Mouse (Mus musculus): ENCODE data around the gene Cd160. TPM values are rescaled to one million over a fixed set of nuclear protein-coding genes. Genes with fewer than 3 reads are reported as not detected.

Cd160 gene
- polyA plus RNA-seq, 1 experiment, result not detected

- TF ChIP-seq CTCF (IDR thresholded peaks at IDR 0.05; ENCODE audit: control insufficient read depth, insufficient read depth, insufficient replicate concordance, low read depth, low read length) (no peak), POLR2A (IDR thresholded peaks at IDR 0.05; ENCODE audit: control insufficient read depth, low read depth, low read length) (no peak)
- H3K4me3 ChIP-seq (ENCODE audit: control insufficient read depth, low read depth, low read length), result peak overlapping the region; percentile 79
- H3K27ac ChIP-seq (ENCODE audit: control insufficient read depth, insufficient read depth, low read depth, low read length), result no peak overlapping the region
- no peaks in the 10 kb centered on the region for H3K36me3 ChIP-seq (ENCODE audit: control insufficient read depth, insufficient read depth, low read length)
- no peaks in the 10 kb centered on the region for H3K27me3 ChIP-seq (ENCODE audit: control insufficient read depth, insufficient read depth, low read length)
- peaks cover 3% of the 10 kb centered on the region; the same call in 1 of the 2 replicates for H3K4me1 ChIP-seq (ENCODE audit: control insufficient read depth, insufficient read depth, low read length)
Measured at GRCm38 (mm10) chr3:96829856-96830255, 705 bp upstream of the Cd160 start.

- H3K27me3 ChIP-seq (ENCODE audit: control insufficient read depth, insufficient read depth, low read length), result no peaks in the 10 kb centered on the region
- no peak for TF ChIP-seq POLR2A (IDR thresholded peaks at IDR 0.05; ENCODE audit: control insufficient read depth, low read depth, low read length)
- no peak for TF ChIP-seq CTCF (IDR thresholded peaks at IDR 0.05; ENCODE audit: control insufficient read depth, insufficient read depth, insufficient replicate concordance, low read depth, low read length)
- H3K36me3 ChIP-seq (ENCODE audit: control insufficient read depth, insufficient read depth, low read length), result no peaks in the 10 kb centered on the region
- peak overlapping the region; percentile 2; the same call in 1 of the 2 replicates for H3K4me3 ChIP-seq (ENCODE audit: control insufficient read depth, low read depth, low read length)
- H3K4me1 ChIP-seq (ENCODE audit: control insufficient read depth, insufficient read depth, low read length), result peaks cover 3% of the 10 kb centered on the region; the same call in 1 of the 2 replicates
- H3K27ac ChIP-seq (ENCODE audit: control insufficient read depth, insufficient read depth, low read depth, low read length), result no peak overlapping the region
Measured at GRCm38 (mm10) chr3:96828308-96828864, 765 bp downstream of the Cd160 start.

- no peak overlapping the region for H3K4me3 ChIP-seq (ENCODE audit: control insufficient read depth, low read depth, low read length)
- no peaks in the 10 kb centered on the region for H3K36me3 ChIP-seq (ENCODE audit: control insufficient read depth, insufficient read depth, low read length)
- TF ChIP-seq POLR2A (IDR thresholded peaks at IDR 0.05; ENCODE audit: control insufficient read depth, low read depth, low read length) (no peak), CTCF (IDR thresholded peaks at IDR 0.05; ENCODE audit: control insufficient read depth, insufficient read depth, insufficient replicate concordance, low read depth, low read length) (no peak)
- no peaks in the 10 kb centered on the region for H3K27me3 ChIP-seq (ENCODE audit: control insufficient read depth, insufficient read depth, low read length)
- H3K27ac ChIP-seq (ENCODE audit: control insufficient read depth, insufficient read depth, low read depth, low read length), result no peak overlapping the region
- peaks cover 3% of the 10 kb centered on the region; the same call in 1 of the 2 replicates for H3K4me1 ChIP-seq (ENCODE audit: control insufficient read depth, insufficient read depth, low read length)
Measured at GRCm38 (mm10) chr3:96825261-96825660, 3.9 kb downstream of the Cd160 start.

- Histone ChIP-seq H3K27me3 (ENCODE audit: control insufficient read depth, insufficient read depth, low read length) (no peaks in the 10 kb centered on the region), H3K36me3 (ENCODE audit: control insufficient read depth, insufficient read depth, low read length) (no peaks in the 10 kb centered on the region), H3K4me1 (ENCODE audit: control insufficient read depth, insufficient read depth, low read length) (peaks cover 3% of the 10 kb centered on the region; the same call in 1 of the 2 replicates), H3K4me3 (ENCODE audit: control insufficient read depth, low read depth, low read length) (no peak overlapping the region), H3K27ac (ENCODE audit: control insufficient read depth, insufficient read depth, low read depth, low read length) (no peak overlapping the region)
- TF ChIP-seq POLR2A (IDR thresholded peaks at IDR 0.05; ENCODE audit: control insufficient read depth, low read depth, low read length) (no peak), CTCF (IDR thresholded peaks at IDR 0.05; ENCODE audit: control insufficient read depth, insufficient read depth, insufficient replicate concordance, low read depth, low read length) (no peak)
Measured at GRCm38 (mm10) chr3:96824614-96825013, 4.5 kb downstream of the Cd160 start.

- H3K27me3 ChIP-seq (ENCODE audit: control insufficient read depth, insufficient read depth, low read length), result no peaks in the 10 kb centered on the region
- H3K36me3 ChIP-seq (ENCODE audit: control insufficient read depth, insufficient read depth, low read length), result no peaks in the 10 kb centered on the region
- H3K4me3 ChIP-seq (ENCODE audit: control insufficient read depth, low read depth, low read length), result no peak overlapping the region
- no peaks in the 10 kb centered on the region for H3K4me1 ChIP-seq (ENCODE audit: control insufficient read depth, insufficient read depth, low read length)
- TF ChIP-seq CTCF (IDR thresholded peaks at IDR 0.05; ENCODE audit: control insufficient read depth, insufficient read depth, insufficient replicate concordance, low read depth, low read length) (no peak), POLR2A (IDR thresholded peaks at IDR 0.05; ENCODE audit: control insufficient read depth, low read depth, low read length) (no peak)
- H3K27ac ChIP-seq (ENCODE audit: control insufficient read depth, insufficient read depth, low read depth, low read length), result no peak overlapping the region
Measured at GRCm38 (mm10) chr3:96823701-96824100, 5.5 kb downstream of the Cd160 start.

- Histone ChIP-seq H3K36me3 (ENCODE audit: control insufficient read depth, insufficient read depth, low read length) (no peaks in the 10 kb centered on the region), H3K27me3 (ENCODE audit: control insufficient read depth, insufficient read depth, low read length) (no peaks in the 10 kb centered on the region), H3K4me1 (ENCODE audit: control insufficient read depth, insufficient read depth, low read length) (no peaks in the 10 kb centered on the region), H3K4me3 (ENCODE audit: control insufficient read depth, low read depth, low read length) (no peak overlapping the region), H3K27ac (ENCODE audit: control insufficient read depth, insufficient read depth, low read depth, low read length) (no peak overlapping the region)
- no peak for TF ChIP-seq CTCF (IDR thresholded peaks at IDR 0.05; ENCODE audit: control insufficient read depth, insufficient read depth, insufficient replicate concordance, low read depth, low read length)
- TF ChIP-seq POLR2A (IDR thresholded peaks at IDR 0.05; ENCODE audit: control insufficient read depth, low read depth, low read length), result no peak
Measured at GRCm38 (mm10) chr3:96821581-96821980, 7.6 kb downstream of the Cd160 start.

- Histone ChIP-seq H3K27ac (ENCODE audit: control insufficient read depth, insufficient read depth, low read depth, low read length) (no peak overlapping the region), H3K27me3 (ENCODE audit: control insufficient read depth, insufficient read depth, low read length) (no peaks in the 10 kb centered on the region), H3K36me3 (ENCODE audit: control insufficient read depth, insufficient read depth, low read length) (no peaks in the 10 kb centered on the region), H3K4me3 (ENCODE audit: control insufficient read depth, low read depth, low read length) (no peak overlapping the region), H3K4me1 (ENCODE audit: control insufficient read depth, insufficient read depth, low read length) (no peaks in the 10 kb centered on the region)
- no peak for TF ChIP-seq POLR2A (IDR thresholded peaks at IDR 0.05; ENCODE audit: control insufficient read depth, low read depth, low read length)
- no peak for TF ChIP-seq CTCF (IDR thresholded peaks at IDR 0.05; ENCODE audit: control insufficient read depth, insufficient read depth, insufficient replicate concordance, low read depth, low read length)
Measured at GRCm38 (mm10) chr3:96820116-96820915, 8.8 kb downstream of the Cd160 start.
